Mouse (Mus musculus): ENCODE results near the gene Grcc10.

DNA sequence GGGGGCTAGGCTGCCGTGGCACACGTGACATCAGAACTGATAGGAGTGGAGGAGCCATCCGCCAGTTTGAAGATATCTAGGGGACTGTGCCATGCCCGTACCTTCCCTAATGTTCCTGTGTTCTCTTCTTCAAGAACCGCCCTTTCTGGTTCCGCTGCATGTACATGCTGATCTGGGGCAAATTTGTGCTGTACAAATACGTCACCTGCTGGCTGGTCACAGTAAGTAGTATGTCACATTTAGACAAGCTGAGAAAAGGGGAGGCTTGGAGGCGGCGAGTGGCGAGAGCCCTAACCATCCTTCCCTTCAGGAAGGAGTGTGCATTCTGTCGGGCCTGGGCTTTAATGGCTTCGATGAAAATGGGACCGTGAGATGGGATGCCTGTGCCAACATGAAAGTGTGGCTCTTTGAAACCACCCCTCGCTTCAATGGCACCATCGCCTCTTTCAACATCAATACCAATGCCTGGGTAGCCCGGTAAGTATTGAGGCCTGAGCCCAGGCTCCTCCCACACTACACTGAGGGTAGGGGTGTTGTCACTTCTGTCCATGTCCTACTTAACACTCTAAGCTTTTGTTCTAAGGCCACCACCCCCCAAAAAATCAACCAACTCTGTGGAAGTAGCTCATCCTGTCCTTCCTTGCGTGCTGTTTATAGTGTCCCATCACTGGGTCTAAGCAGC lies 38.9 kb downstream of the Grcc10 start:
- TF ChIP-seq CTCF (IDR thresholded peaks at IDR 0.05; ENCODE audit: borderline replicate concordance, insufficient read depth, low read depth, low read length) = peak; percentile 3; the same call in 1 of the 2 replicates
- no peak for TF ChIP-seq POLR2A (IDR thresholded peaks at IDR 0.05; ENCODE audit: borderline replicate concordance, insufficient read depth, low read length)

Measured in cerebellum, adult 2 months (tissue).